Mouse (Mus musculus): ENCODE results near the gene Ptcra. TPM values are rescaled to one million over a fixed set of nuclear protein-coding genes. Genes with fewer than 3 reads are reported as not detected.

Gene Ptcra
- polyA plus RNA-seq, 1 experiment, result 0.23 TPM

DNA sequence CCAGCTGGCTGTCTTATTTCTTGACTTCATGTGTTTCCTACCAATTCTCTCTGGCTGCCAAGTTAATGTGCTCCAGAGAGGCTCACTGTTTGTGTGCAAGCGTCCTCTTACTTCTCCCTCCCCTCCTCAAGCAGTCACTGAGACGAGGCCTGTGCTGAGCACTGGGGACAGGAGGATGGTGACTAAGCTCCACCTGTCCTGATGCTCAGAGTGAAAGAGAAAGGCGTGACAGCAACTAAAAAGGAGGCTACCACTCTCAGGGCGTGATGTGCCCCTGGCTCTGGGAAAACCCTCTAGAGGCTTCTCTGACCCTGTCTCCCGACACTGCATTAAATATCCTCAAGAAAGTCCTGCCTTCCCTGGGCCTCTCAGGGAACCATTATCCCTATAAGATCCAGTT, 14.2 kb downstream of the Ptcra start:
- H3K27me3 ChIP-seq (ENCODE audit: control insufficient read depth, insufficient read depth, low read length), result no peaks in the 10 kb centered on the region
- 0 out of 2 replicates have a peak, but pooled peaks cover 4% of the 10 kb centered on the region for H3K4me1 ChIP-seq (ENCODE audit: control insufficient read depth, insufficient read depth, low read length)
- no peak overlapping the region for H3K27ac ChIP-seq (ENCODE audit: insufficient read depth, low read length)
- WGBS, result 82% methylated on average over 5 of the region's 5 CpGs
- no peak overlapping the region for H3K4me3 ChIP-seq (replicated peaks; ENCODE audit: insufficient read depth, low read depth, low read length)
- no peak for TF ChIP-seq POLR2A (IDR thresholded peaks at IDR 0.05; ENCODE audit: borderline replicate concordance, insufficient read depth, low read length)
- no peak for TF ChIP-seq CTCF (IDR thresholded peaks at IDR 0.05; ENCODE audit: borderline replicate concordance, insufficient read depth, low read depth, low read length)
- no peak for DNase-seq

DNA sequence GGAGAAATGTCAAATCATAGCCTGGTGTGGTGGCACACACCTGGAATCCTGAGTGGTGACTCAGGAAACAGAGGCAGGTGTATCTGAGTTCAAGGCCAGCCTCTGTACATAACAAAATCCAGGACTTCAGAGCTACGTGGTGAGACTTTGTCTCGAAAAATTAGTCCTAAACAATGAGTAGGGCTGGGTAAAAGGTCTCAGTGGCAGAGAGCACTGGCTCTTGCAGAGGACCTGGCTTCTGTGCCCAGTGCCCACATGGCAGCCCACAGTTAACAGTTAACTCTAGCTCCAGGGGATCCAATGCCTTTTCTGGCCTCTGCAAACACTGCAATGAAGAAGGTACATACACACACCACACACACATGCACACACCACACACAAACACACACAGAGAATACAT, 15.7 kb downstream of the Ptcra start:
- WGBS, result 88% methylated on average over 2 of the region's 2 CpGs
- H3K27me3 ChIP-seq (ENCODE audit: control insufficient read depth, insufficient read depth, low read length), result no peaks in the 10 kb centered on the region
- H3K27ac ChIP-seq (ENCODE audit: insufficient read depth, low read length), result no peak overlapping the region
- DNase-seq, result no peak
- TF ChIP-seq CTCF (IDR thresholded peaks at IDR 0.05; ENCODE audit: borderline replicate concordance, insufficient read depth, low read depth, low read length) (no peak), POLR2A (IDR thresholded peaks at IDR 0.05; ENCODE audit: borderline replicate concordance, insufficient read depth, low read length) (no peak)
- 0 out of 2 replicates have a peak, but pooled peaks cover 4% of the 10 kb centered on the region for H3K4me1 ChIP-seq (ENCODE audit: control insufficient read depth, insufficient read depth, low read length)
- no peak overlapping the region for H3K4me3 ChIP-seq (replicated peaks; ENCODE audit: insufficient read depth, low read depth, low read length)

DNA sequence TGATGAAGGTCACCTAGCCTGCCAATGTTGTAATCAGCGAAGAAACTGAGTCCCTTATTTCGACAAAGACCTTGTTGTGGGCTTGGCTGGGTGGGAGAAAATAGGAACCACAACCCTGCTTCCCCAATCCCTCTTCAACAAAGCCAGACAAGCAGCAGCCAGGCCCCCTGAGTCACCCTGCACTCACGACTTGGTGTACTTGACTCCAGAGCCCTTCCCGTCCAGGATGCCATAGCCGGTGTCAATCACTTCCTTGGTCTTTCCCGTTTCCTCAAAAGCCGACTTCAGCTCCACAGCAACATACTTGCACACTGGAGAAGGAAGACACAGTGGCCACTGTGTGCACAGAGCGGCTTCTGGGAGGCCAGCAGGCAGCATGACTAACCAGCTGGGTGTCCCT, 16.3 kb downstream of the Ptcra start:
- Histone ChIP-seq H3K4me1 (ENCODE audit: control insufficient read depth, insufficient read depth, low read length) (0 out of 2 replicates have a peak, but pooled peaks cover 4% of the 10 kb centered on the region), H3K4me3 (replicated peaks; ENCODE audit: insufficient read depth, low read depth, low read length) (no peak overlapping the region), H3K27me3 (ENCODE audit: control insufficient read depth, insufficient read depth, low read length) (no peaks in the 10 kb centered on the region), H3K27ac (ENCODE audit: insufficient read depth, low read length) (no peak overlapping the region)
- TF ChIP-seq POLR2A (IDR thresholded peaks at IDR 0.05; ENCODE audit: borderline replicate concordance, insufficient read depth, low read length) (no peak), CTCF (IDR thresholded peaks at IDR 0.05; ENCODE audit: borderline replicate concordance, insufficient read depth, low read depth, low read length) (no peak)
- WGBS, result 76% methylated on average over 8 of the region's 8 CpGs
- DNase-seq, result no peak

DNA sequence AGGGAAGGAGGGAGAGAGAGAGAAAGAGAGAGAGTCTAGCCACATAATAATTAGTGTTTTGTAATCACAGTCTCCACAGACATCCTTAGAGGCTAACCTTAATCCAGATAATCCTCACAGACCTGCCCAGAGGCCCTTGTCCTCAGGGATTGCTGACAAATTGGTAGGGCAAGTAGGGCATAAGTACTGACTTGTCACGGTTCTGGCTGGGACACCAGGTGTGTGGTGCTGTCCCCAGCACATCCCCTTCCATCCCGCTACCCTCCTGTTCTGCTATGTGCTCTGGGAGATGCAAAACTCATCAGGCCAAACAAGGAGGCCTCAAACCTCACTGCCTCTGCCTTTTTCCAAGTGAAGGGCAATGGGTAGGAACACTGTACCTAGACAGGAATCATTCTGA, 18.0 kb downstream of the Ptcra start:
- DNase-seq, result no peak
- WGBS, result 85% methylated on average over 2 of the region's 2 CpGs
- H3K4me1 ChIP-seq (ENCODE audit: control insufficient read depth, insufficient read depth, low read length), result no peaks in the 10 kb centered on the region
- no peaks in the 10 kb centered on the region for H3K27me3 ChIP-seq (ENCODE audit: control insufficient read depth, insufficient read depth, low read length)
- no peak for TF ChIP-seq CTCF (IDR thresholded peaks at IDR 0.05; ENCODE audit: borderline replicate concordance, insufficient read depth, low read depth, low read length)
- TF ChIP-seq POLR2A (IDR thresholded peaks at IDR 0.05; ENCODE audit: borderline replicate concordance, insufficient read depth, low read length), result no peak
- no peak overlapping the region for H3K4me3 ChIP-seq (replicated peaks; ENCODE audit: insufficient read depth, low read depth, low read length)
- H3K27ac ChIP-seq (ENCODE audit: insufficient read depth, low read length), result no peak overlapping the region

DNA sequence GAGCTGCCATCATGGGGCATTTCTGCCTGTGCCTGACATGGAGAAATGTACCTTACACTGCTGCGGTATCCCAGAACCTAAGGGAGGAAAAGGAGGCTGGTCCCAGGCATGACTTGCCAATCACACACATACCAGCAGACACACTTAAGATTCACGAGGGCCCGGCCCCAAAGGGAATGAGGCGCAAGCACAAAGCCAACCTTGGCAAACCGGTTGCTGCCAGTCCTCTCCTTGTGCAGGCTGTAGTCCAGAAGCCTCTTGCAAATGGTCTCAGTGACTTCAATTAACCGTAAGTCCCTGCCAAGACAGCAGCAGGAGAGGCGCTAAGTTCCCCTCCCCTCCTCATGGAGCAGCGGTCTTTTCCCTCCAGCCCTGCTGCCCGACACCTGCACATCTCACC, 20.5 kb downstream of the Ptcra start:
- no peak overlapping the region for H3K4me3 ChIP-seq (replicated peaks; ENCODE audit: insufficient read depth, low read depth, low read length)
- TF ChIP-seq CTCF (IDR thresholded peaks at IDR 0.05; ENCODE audit: borderline replicate concordance, insufficient read depth, low read depth, low read length) (no peak), POLR2A (IDR thresholded peaks at IDR 0.05; ENCODE audit: borderline replicate concordance, insufficient read depth, low read length) (no peak)
- H3K4me1 ChIP-seq (ENCODE audit: control insufficient read depth, insufficient read depth, low read length), result no peaks in the 10 kb centered on the region
- no peak for DNase-seq
- no peak overlapping the region for H3K27ac ChIP-seq (ENCODE audit: insufficient read depth, low read length)
- WGBS, result 39% methylated on average over 9 of the region's 9 CpGs
- no peaks in the 10 kb centered on the region for H3K27me3 ChIP-seq (ENCODE audit: control insufficient read depth, insufficient read depth, low read length)

DNA sequence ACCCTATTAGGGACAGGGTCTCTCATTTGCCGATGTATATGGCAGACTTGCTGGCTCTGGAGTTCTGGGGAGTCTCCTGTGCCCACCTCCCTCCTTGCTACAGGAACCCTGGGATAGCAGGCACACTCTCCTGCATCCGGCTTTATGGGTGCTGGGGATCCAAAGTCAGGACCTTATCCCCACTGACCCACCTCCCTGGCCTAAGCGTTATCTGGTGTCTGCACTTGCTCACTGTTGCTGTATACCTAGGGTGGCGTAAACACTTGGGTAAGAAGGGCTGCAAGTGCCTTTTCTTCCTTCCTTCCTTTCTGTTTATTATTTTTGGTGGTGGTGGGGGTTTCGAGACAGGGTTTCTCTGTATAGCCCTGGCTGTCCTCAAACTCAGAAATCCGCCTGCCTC, 22.2 kb downstream of the Ptcra start:
- no peak overlapping the region for H3K4me3 ChIP-seq (replicated peaks; ENCODE audit: insufficient read depth, low read depth, low read length)
- 95% methylated on average over 6 of the region's 6 CpGs for WGBS
- no peak for DNase-seq
- no peaks in the 10 kb centered on the region for H3K27me3 ChIP-seq (ENCODE audit: control insufficient read depth, insufficient read depth, low read length)
- H3K4me1 ChIP-seq (ENCODE audit: control insufficient read depth, insufficient read depth, low read length), result no peaks in the 10 kb centered on the region
- no peak overlapping the region for H3K27ac ChIP-seq (ENCODE audit: insufficient read depth, low read length)
- TF ChIP-seq POLR2A (IDR thresholded peaks at IDR 0.05; ENCODE audit: borderline replicate concordance, insufficient read depth, low read length), result no peak
- TF ChIP-seq CTCF (IDR thresholded peaks at IDR 0.05; ENCODE audit: borderline replicate concordance, insufficient read depth, low read depth, low read length), result no peak

DNA sequence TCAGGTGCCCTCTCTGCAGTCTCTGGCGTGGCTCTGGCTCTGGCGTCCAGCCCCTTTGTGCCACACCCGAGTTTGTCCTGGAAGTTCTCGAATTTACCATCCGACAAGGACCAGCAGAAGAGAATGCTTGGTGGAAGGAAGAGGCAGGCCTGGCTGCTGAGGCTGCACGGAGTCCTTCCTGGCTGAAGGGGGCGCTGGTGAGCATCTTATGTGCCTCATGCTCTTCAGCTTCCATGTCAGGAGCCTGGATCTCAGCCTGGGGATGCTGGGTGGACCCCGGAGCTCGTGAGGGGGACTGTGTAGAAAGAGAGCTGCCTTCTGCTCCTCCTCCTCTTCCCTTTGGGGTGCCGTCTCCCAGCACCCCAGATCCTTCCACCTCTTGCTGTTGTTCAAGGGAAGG, 27.4 kb downstream of the Ptcra start:
- WGBS, result 61% methylated on average over 10 of the region's 10 CpGs
- no peaks in the 10 kb centered on the region for H3K4me1 ChIP-seq (ENCODE audit: control insufficient read depth, insufficient read depth, low read length)
- H3K27me3 ChIP-seq (ENCODE audit: control insufficient read depth, insufficient read depth, low read length), result no peaks in the 10 kb centered on the region
- TF ChIP-seq POLR2A (IDR thresholded peaks at IDR 0.05; ENCODE audit: borderline replicate concordance, insufficient read depth, low read length), result no peak
- TF ChIP-seq CTCF (IDR thresholded peaks at IDR 0.05; ENCODE audit: borderline replicate concordance, insufficient read depth, low read depth, low read length), result peak; percentile 35; the same call in 1 of the 2 replicates
- DNase-seq, result no peak
- no peak overlapping the region for H3K27ac ChIP-seq (ENCODE audit: insufficient read depth, low read length)
- H3K4me3 ChIP-seq (replicated peaks; ENCODE audit: insufficient read depth, low read depth, low read length), result no peak overlapping the region

DNA sequence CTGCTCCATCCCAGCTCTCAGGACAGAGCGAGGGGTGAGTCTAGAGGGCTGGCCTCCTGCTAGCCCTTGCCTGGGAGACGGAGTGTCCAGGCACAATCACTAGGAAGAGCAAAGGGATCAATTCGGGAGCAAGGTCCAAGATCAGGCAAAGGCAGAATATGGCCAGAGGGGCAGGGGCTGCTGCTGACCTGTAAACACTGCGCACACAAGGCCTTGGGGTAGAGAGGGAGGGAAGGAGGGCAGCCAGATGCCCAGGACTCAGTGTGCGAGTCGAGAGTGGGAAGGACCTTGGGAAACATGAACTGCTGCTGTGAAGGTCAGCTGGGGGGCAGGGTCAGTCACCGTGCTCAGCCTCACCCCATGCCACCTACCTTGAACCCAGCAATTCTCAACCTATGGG, 28.2 kb downstream of the Ptcra start:
- DNase-seq, result no peak
- Histone ChIP-seq H3K27me3 (ENCODE audit: control insufficient read depth, insufficient read depth, low read length) (no peaks in the 10 kb centered on the region), H3K4me3 (replicated peaks; ENCODE audit: insufficient read depth, low read depth, low read length) (no peak overlapping the region), H3K27ac (ENCODE audit: insufficient read depth, low read length) (no peak overlapping the region), H3K4me1 (ENCODE audit: control insufficient read depth, insufficient read depth, low read length) (no peaks in the 10 kb centered on the region)
- TF ChIP-seq CTCF (IDR thresholded peaks at IDR 0.05; ENCODE audit: borderline replicate concordance, insufficient read depth, low read depth, low read length), result no peak
- WGBS, result 88% methylated on average over 7 of the region's 7 CpGs

Data from cerebellum, adult 2 months (tissue).